Mouse (Mus musculus) liver, adult 2 months (tissue): ENCODE results near the gene 1700020N01Rik. TPM values are rescaled to one million over a fixed set of nuclear protein-coding genes. Genes with fewer than 3 reads are reported as not detected.

Experiments used
- DNase-seq: peaks from one replicate; pipeline ENCODE4 v3.0.0-alpha.2; 2011; ENCODE audit warnings: low read depth, low spot score; ENCODE audit errors: extremely low read depth
- H3K27ac ChIP-seq: fragments of 200-500 bp; replicated peaks from 2 replicates; pipeline ENCODE4 v1.5.1; 2012; ENCODE audit warnings: low read depth, mild to moderate bottlenecking, control low read depth, inconsistent platforms, low read length; ENCODE audit not compliant: insufficient read depth
- H3K27me3 ChIP-seq: fragments of 200-500 bp; 2 replicates; pipeline ENCODE4 v1.6.1; 2012; ENCODE audit warnings: mild to moderate bottlenecking, moderate library complexity, low read length, inconsistent platforms; ENCODE audit not compliant: control insufficient read depth, insufficient read depth
- H3K36me3 ChIP-seq: fragments of 200-500 bp; 2 replicates; pipeline ENCODE4 v1.6.1; 2012; ENCODE audit warnings: low read length, inconsistent platforms; ENCODE audit not compliant: control insufficient read depth, insufficient read depth
- H3K4me1 ChIP-seq: fragments of 200-500 bp; 2 replicates; pipeline ENCODE4 v1.6.1; 2011; ENCODE audit warnings: low read length; ENCODE audit not compliant: control insufficient read depth, insufficient read depth
- H3K4me3 ChIP-seq: fragments of 200-500 bp; 2 replicates; pipeline ENCODE4 v1.5.1; 2011; ENCODE audit warnings: low read depth, mild to moderate bottlenecking, control low read depth, low read length, moderate library complexity; ENCODE audit not compliant: insufficient read depth
- H3K79me2 ChIP-seq: fragments of 200-500 bp; 2 replicates; pipeline ENCODE4 v1.6.1; 2012; ENCODE audit warnings: inconsistent platforms, mild to moderate bottlenecking, low read length, moderate library complexity; ENCODE audit not compliant: control insufficient read depth, insufficient read depth
- H3K9ac ChIP-seq: fragments of 200-500 bp; 2 replicates; pipeline ENCODE4 v1.6.1; 2012; ENCODE audit warnings: low read depth, mild to moderate bottlenecking, control low read depth, inconsistent platforms, low read length
- CTCF ChIP-seq: fragments of 200-500 bp; IDR thresholded peaks from 2 replicates; pipeline ENCODE4 v1.5.1; 2011; ENCODE audit warnings: low read depth, low read length, control low read depth
- POLR2A ChIP-seq: fragments of 200-500 bp; IDR thresholded peaks from 2 replicates; pipeline ENCODE4 v1.6.1; 2011; ENCODE audit warnings: low read length, control low read depth; ENCODE audit not compliant: insufficient read depth; ENCODE audit errors: extremely low read depth
- WGBS: fragments of 180-500 bp; shearing (Covaris S2); methylation state at CpG from one replicate; pipeline ENCODE4 v1.1.7; 2018; 5-methylcytosine and 5-hydroxymethylcytosine counted together
- polyA plus RNA-seq: library from polyadenylated mRNA; depleted of rRNA; stranded (reverse); fragments of >200 nt; gene quantifications from 2 replicates; pipeline ENCODE4 v1.2.3, GENCODE M21; 2012; rRNA removed
- total RNA-seq: library from RNA; depleted of rRNA; stranded (reverse); fragments of >200 nt; gene quantifications from 2 replicates; pipeline ENCODE4 v1.2.3, GENCODE M21; 2014; rRNA removed

Gene 1700020N01Rik
- total RNA-seq, result 0.13 TPM in 1 of 2 replicates, not detected in the other
- polyA plus RNA-seq, result not detected in 2 replicates

- Histone ChIP-seq H3K27ac (no peak within 1 kb of the TSS), H3K27me3 (no peaks in the 10 kb centered on the region), H3K36me3 (no peaks in the 10 kb centered on the region), H3K4me3 (no peak within 1 kb of the TSS), H3K9ac (no peak within 1 kb of the TSS), H3K4me1 (no peaks in the 10 kb centered on the region), H3K79me2 (no peaks in the 10 kb centered on the region)
- WGBS, result 97% methylated on average over 22 of the region's 22 CpGs
- TF ChIP-seq POLR2A (no peak), CTCF (no peak)
- no peak for DNase-seq
These were observed at the start of gene 1700020N01Rik for GRCm38 (mm10) chr10:21592896-21593380. Gene 1700020N01Rik (plus strand): TSS chr10:21593145.

GRCm38 (mm10) chr10:21543576-21544278 is 49.2 kb upstream of the 1700020N01Rik start:
- H3K79me2 ChIP-seq, result no peaks in the 10 kb centered on the region
- H3K36me3 ChIP-seq, result no peaks in the 10 kb centered on the region
- H3K9ac ChIP-seq, result no peak overlapping the region
- H3K4me3 ChIP-seq, result no peak overlapping the region
- H3K4me1 ChIP-seq, result 0 out of 2 replicates have a peak, but pooled peaks cover 2% of the 10 kb centered on the region
- no peak for TF ChIP-seq CTCF
- no peak for TF ChIP-seq POLR2A
- 85% methylated on average over 3 of the region's 3 CpGs for WGBS
- DNase-seq, result no peak
- H3K27ac ChIP-seq, result no peak overlapping the region
- H3K27me3 ChIP-seq, result no peaks in the 10 kb centered on the region

- DNase-seq, result no peak
- Histone ChIP-seq H3K79me2 (no peaks in the 10 kb centered on the region), H3K4me1 (0 out of 2 replicates have a peak, but pooled peaks cover 2% of the 10 kb centered on the region), H3K36me3 (no peaks in the 10 kb centered on the region), H3K4me3 (no peak overlapping the region), H3K27me3 (no peaks in the 10 kb centered on the region), H3K27ac (peak overlapping the region; percentile 19; the same call in 1 of the 2 replicates), H3K9ac (no peak overlapping the region)
- no peak for TF ChIP-seq POLR2A
- WGBS, result 83% methylated on average over 4 of the region's 4 CpGs
These were observed 48.2 kb upstream of the 1700020N01Rik start for GRCm38 (mm10) chr10:21544721-21545120.

DNA sequence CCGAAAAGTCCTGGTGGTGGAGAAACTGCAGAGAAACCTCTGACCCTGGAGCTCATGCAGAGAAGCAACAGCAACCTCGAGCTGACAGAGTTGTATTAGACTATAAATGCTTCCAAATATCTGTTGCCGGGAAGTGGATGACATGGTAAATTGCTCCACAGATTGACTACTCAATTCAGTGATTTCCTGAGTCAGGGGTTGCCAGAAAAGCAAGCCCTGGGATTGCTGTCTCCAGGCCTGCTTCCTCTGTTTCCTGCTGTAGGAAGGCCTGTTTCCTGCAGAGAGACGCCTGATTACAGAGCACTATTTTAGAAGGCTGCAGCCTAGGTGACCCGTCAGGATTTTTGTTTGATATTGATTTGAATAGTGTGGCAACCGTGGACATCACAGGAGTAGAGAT is 47.5 kb upstream of the 1700020N01Rik start:
- Histone ChIP-seq H3K27ac (peak overlapping the region; percentile 19; the same call in 1 of the 2 replicates), H3K4me1 (0 out of 2 replicates have a peak, but pooled peaks cover 2% of the 10 kb centered on the region), H3K36me3 (no peaks in the 10 kb centered on the region), H3K27me3 (no peaks in the 10 kb centered on the region), H3K9ac (no peak overlapping the region), H3K4me3 (no peak overlapping the region), H3K79me2 (no peaks in the 10 kb centered on the region)
- no peak for TF ChIP-seq POLR2A
- no peak for TF ChIP-seq CTCF
- 42% methylated on average over 6 of the region's 6 CpGs for WGBS
- DNase-seq, result peak; percentile 16

- Histone ChIP-seq H3K36me3 (no peaks in the 10 kb centered on the region), H3K79me2 (no peaks in the 10 kb centered on the region), H3K9ac (no peak overlapping the region), H3K4me1 (0 out of 2 replicates have a peak, but pooled peaks cover 2% of the 10 kb centered on the region), H3K27me3 (no peaks in the 10 kb centered on the region), H3K27ac (no peak overlapping the region), H3K4me3 (no peak overlapping the region)
- no peak for DNase-seq
- WGBS, result 75% methylated on average over 9 of the region's 9 CpGs
- no peak for TF ChIP-seq CTCF
- no peak for TF ChIP-seq POLR2A
These were observed 44.0 kb upstream of the 1700020N01Rik start for GRCm38 (mm10) chr10:21548871-21549505.
